Mouse (Mus musculus) heart, adult 18-20 months (tissue): ENCODE measurements around the gene Psg19. TPM values are rescaled to one million over a fixed set of nuclear protein-coding genes. Genes with fewer than 3 reads are reported as not detected.
A peak's percentile ranks its signal among the peaks of the same experiment; 100 is the strongest.

Experiments
- DNase-seq, 2 experiments: peaks; one replicate each; pipeline ENCODE4 v3.0.0; 2021 to 2022; ENCODE audit warnings: mixed read lengths in 1 of 2
- total RNA-seq, 2 experiments: library from RNA; stranded (reverse); gene quantifications; 2 replicates each; pipeline ENCODE4 v1.2.3; 2021

Gene Psg19
- total RNA-seq, 2 experiments from 2014 or later = not detected

DNA sequence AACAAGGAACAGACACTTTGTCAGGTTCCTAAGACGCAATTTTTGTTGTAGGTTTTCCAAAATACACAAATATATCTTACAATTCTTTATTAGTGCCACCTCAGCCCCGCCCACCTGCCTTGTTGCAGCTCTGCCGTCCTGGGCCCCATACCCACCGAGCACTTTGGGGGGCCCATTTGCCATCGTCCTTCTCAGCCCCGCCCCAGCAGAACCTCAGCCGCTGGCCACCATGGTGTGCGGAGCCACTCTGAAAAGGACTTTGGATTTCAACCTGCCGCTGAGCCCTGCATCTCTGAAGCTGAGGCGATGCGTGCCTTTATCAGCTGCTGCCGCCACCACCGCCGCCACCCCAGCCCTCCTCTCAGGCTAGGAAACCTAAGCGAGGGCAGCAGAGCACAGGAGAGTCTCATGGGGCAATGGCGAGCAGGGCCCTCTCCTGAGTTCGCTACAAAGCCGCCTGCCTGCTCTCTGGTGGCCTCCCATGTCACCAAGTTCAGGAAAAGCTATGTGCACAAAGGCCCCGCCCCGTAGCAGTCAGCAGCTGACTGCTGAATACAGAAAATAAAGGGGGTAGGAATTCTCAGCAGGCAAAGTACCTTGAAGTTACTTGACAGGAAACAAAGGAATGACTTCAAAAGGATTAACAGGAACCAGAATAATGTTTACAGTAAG lies 52.0 kb downstream of the Psg19 start:
- peak in 1 of 2 experiments; percentile 10 for DNase-seq

Other genes starting within 250 kb of the Psg19 start
- gene Psg27, start 231.2 kb downstream of the Psg19 start, total RNA-seq = not detected
- not detected for gene Psg23, start 182.0 kb downstream of the Psg19 start, total RNA-seq
- not detected for gene Psg21, start 141.8 kb downstream of the Psg19 start, total RNA-seq
- gene Psg20, start 112.3 kb downstream of the Psg19 start, total RNA-seq = not detected
- gene Psg22, start 80.4 kb downstream of the Psg19 start, total RNA-seq = not detected
- not detected for gene Psg17, start 23.1 kb upstream of the Psg19 start, total RNA-seq
- 1 to 10 TPM; 6.1 to 7.2 TPM for gene Mill2, start 41.4 kb upstream of the Psg19 start, total RNA-seq
- 1 to 10 TPM; 1.6 to 5.5 TPM for gene Pglyrp1, start 72.8 kb upstream of the Psg19 start, total RNA-seq
- 10 to 100 TPM in 1 of 2 experiments, 1 to 10 TPM in 1; 8.8 to 10.2 TPM for gene Ccdc61, start 111.9 kb upstream of the Psg19 start, total RNA-seq
- gene Nova2, start 127.4 kb upstream of the Psg19 start, total RNA-seq = 1 to 10 TPM; 4.4 to 4.9 TPM
- not detected for gene Nanos2, start 188.9 kb upstream of the Psg19 start, total RNA-seq
- 1 to 10 TPM; 3.6 to 4.0 TPM for gene Mypop, start 192.7 kb upstream of the Psg19 start, total RNA-seq
- 10 to 100 TPM; 22.4 to 23.1 TPM for gene Irf2bp1, start 205.5 kb upstream of the Psg19 start, total RNA-seq
- not detected for gene Foxa3, start 225.0 kb upstream of the Psg19 start, total RNA-seq
- 10 to 100 TPM; 85.2 to 93.9 TPM for gene Sympk, start 225.9 kb upstream of the Psg19 start, total RNA-seq